Mouse (Mus musculus): Measurements from ENCODE around the gene Galnt16.

Gene Galnt16

GRCm38 (mm10) chr12:80598756-80599155 is 80.7 kb downstream of the Galnt16 start:
- DNase-seq = peak; percentile 3 to 17

- no peak for DNase-seq
Measured at GRCm38 (mm10) chr12:80601597-80602269, 83.7 kb downstream of the Galnt16 start.

- no peak for DNase-seq
Measured at GRCm38 (mm10) chr12:80602432-80602831, 84.4 kb downstream of the Galnt16 start.

- peak; percentile 5 to 56 for DNase-seq
Measured at GRCm38 (mm10) chr12:80603566-80603965, 85.5 kb downstream of the Galnt16 start.

- no peak for DNase-seq
Measured at GRCm38 (mm10) chr12:80604218-80604617, 86.1 kb downstream of the Galnt16 start.

- DNase-seq = no peak
Measured at GRCm38 (mm10) chr12:80608576-80608975, 90.5 kb downstream of the Galnt16 start.

GRCm38 (mm10) chr12:80609928-80610327 is 91.9 kb downstream of the Galnt16 start:
- no peak for DNase-seq

- no peak for DNase-seq
Measured at GRCm38 (mm10) chr12:80612113-80612791, 94.2 kb downstream of the Galnt16 start.

GRCm38 (mm10) chr12:80615371-80616257 is 97.5 kb downstream of the Galnt16 start:
- DNase-seq = no peak

- DNase-seq = no peak
Measured at GRCm38 (mm10) chr12:80620501-80620900, 102.4 kb downstream of the Galnt16 start.

GRCm38 (mm10) chr12:80631790-80632189 is 113.7 kb downstream of the Galnt16 start:
- no peak for DNase-seq

- DNase-seq = peak; percentile 48 to 76
Measured at GRCm38 (mm10) chr12:80642725-80643692, 124.9 kb downstream of the Galnt16 start.

- peak; percentile 95 to 96 for DNase-seq
Measured at GRCm38 (mm10) chr12:80643693-80644505, 125.8 kb downstream of the Galnt16 start, which contains the start of the genes Slc39a9 and Erh. TSS of gene Slc39a9 (plus strand) at chr12:80643883. TSS of gene Erh (minus strand) at chr12:80644341.

- DNase-seq = no peak
Measured at GRCm38 (mm10) chr12:80644506-80644868, 126.4 kb downstream of the Galnt16 start.

GRCm38 (mm10) chr12:80646377-80646776 is 128.3 kb downstream of the Galnt16 start:
- peak in 1 of 2 experiments; percentile 13 for DNase-seq

GRCm38 (mm10) chr12:80653951-80654658 is 136.0 kb downstream of the Galnt16 start:
- peak; percentile 42 to 53 for DNase-seq

- no peak for DNase-seq
Measured at GRCm38 (mm10) chr12:80654659-80655025, 136.6 kb downstream of the Galnt16 start.

- no peak for DNase-seq
Measured at GRCm38 (mm10) chr12:80658661-80659060, 140.6 kb downstream of the Galnt16 start.

GRCm38 (mm10) chr12:80662322-80662721 is 144.2 kb downstream of the Galnt16 start:
- no peak for DNase-seq

- DNase-seq = no peak
Measured at GRCm38 (mm10) chr12:80663935-80664334, 145.9 kb downstream of the Galnt16 start.
